In the genomic region with DNA sequence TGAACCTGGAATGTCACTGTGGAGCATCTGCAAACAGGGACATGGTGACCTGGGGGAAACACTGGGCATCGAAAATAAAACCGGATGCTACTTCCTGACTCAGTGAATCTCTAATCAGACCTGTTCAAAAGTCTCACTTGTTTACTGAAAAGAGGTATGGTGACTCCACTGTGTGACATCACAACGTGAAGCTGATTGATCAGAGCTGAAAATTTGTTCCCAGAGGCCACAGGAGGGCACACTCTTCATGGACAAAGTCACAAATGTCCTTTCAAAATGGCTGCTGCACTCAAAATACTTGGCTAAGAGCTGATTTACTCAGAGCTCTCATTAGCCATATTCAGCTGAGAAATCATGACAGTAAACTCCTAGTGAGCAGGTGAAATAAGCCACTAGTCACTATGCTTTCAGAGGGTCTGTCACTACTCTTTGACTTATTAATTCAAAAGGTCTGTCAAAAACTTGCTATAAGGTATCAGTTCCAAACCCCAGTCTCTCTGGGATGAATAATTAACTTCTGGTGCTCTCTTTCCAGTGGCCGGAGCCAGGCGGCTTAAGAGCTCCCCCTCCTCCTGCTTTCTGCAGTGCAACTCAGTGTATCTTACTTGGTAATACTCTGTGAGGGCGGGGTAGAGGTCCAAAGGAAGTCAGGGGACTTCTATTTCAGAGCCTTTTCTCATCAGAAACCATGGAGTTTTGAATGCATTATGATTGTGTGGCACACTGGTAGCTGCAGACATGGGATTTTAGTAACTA, we compare ENCODE assay signal across 9 mouse cellular contexts. TPM values are rescaled to one million over a fixed set of nuclear protein-coding genes. Genes with fewer than 3 reads are reported as not detected.
DNase-seq lines count a peak whose midpoint lies in the region; ATAC-seq and TF ChIP-seq lines count a peak whose summit lies in the region.
"Had no signal": no experiment of that assay in that cellular context is flagged by ENCODE, and none has a peak within 500 bp of the region (broad histone marks: within the 10 kb centered on the region; RNA-seq: fewer than 3 reads in every experiment).

No protein-coding gene starts in this region.

- no peak overlapping the region for H3K4me2 ChIP-seq in liver, embryonic 15.5 days
- no peak overlapping the region for H3K4me2 ChIP-seq in stomach, embryonic 14.5 days (replicated peaks; ENCODE audit: low read depth, low read length)
- H3K4me2 ChIP-seq: embryonic facial prominence, embryonic 12.5 days had no signal

- 43% methylated on average over 6 of the region's 6 CpGs for WGBS in liver, embryonic 15.5 days (ENCODE audit: insufficient replicate concordance)
- WGBS in stomach, embryonic 14.5 days, result 46% methylated on average over 6 of the region's 6 CpGs

- intact Hi-C loops in left cerebral cortex, postnatal 4 days (cut with DNase I), result no loop called here
- intact Hi-C loops in heart, postnatal 14 days (cut with DNase I), result loop anchor here (2.0 kb wide), 1 partner anchor 299 kb away; no protein-coding TSS in a partner anchor

- no peak overlapping the region for H3K4me3 ChIP-seq in liver, embryonic 15.5 days (replicated peaks)
- no peak overlapping the region for H3K4me3 ChIP-seq in stomach, embryonic 14.5 days (ENCODE audit: low read depth, low read length)
- H3K4me3 ChIP-seq: embryonic facial prominence, embryonic 12.5 days had no signal

- H3K9me3 ChIP-seq in liver, embryonic 15.5 days (replicated peaks), result no peaks in the 10 kb centered on the region
- H3K9me3 ChIP-seq in stomach, embryonic 14.5 days (ENCODE audit: control insufficient read depth, low read depth, low read length), result no peaks in the 10 kb centered on the region
- H3K9me3 ChIP-seq: embryonic facial prominence, embryonic 12.5 days had no signal

- peak; percentile 62; the same call in 1 of the 2 replicates for ATAC-seq in liver, embryonic 15.5 days (ENCODE audit: insufficient read depth)
- ATAC-seq in stomach, embryonic 14.5 days (ENCODE audit: insufficient number of reproducible peaks, insufficient read depth, low FRiP score, low read depth), result peak; percentile 82; the same call in 1 of the 2 replicates

- 0 out of 2 replicates have a peak, but pooled peaks cover 4% of the 10 kb centered on the region for H3K4me1 ChIP-seq in liver, embryonic 15.5 days (replicated peaks)
- no peaks in the 10 kb centered on the region; the same call in 1 of the 2 replicates for H3K4me1 ChIP-seq in stomach, embryonic 14.5 days (ENCODE audit: control insufficient read depth, insufficient read depth, low read length)

- no peak; the same call in 1 of the 2 replicates for TF ChIP-seq CTCF in brain, embryonic 14.5 days (IDR thresholded peaks at IDR 0.05; ENCODE audit: borderline replicate concordance, extremely low read depth, insufficient read depth, insufficient read length)

- peak; percentile 29 for DNase-seq in left cerebral cortex, postnatal 4 days
- DNase-seq in left cerebral cortex, adult 11 months (ENCODE audit: low spot score), result no peak
- peak; percentile 48 for DNase-seq in brain, embryonic 14.5 days (ENCODE audit: low read depth)
- peak; percentile 28 to 48 for DNase-seq in heart, postnatal 14 days
- no peak for DNase-seq in frontal cortex, postnatal 25 days (ENCODE audit: low spot score in 2 of 2)
- DNase-seq in layer of hippocampus, postnatal 10 days (ENCODE audit: low spot score in 2 of 2), result no peak

- TF ChIP-seq POLR2A in brain, embryonic 14.5 days (IDR thresholded peaks at IDR 0.05; ENCODE audit: borderline replicate concordance, extremely low read depth, insufficient read depth, insufficient read length, poor library complexity, severe bottlenecking), result no peak

- no peak overlapping the region for H3K9ac ChIP-seq in liver, embryonic 15.5 days
- no peak overlapping the region for H3K9ac ChIP-seq in stomach, embryonic 14.5 days (replicated peaks; ENCODE audit: low read depth, low read length)
- H3K9ac ChIP-seq: embryonic facial prominence, embryonic 12.5 days had no signal

- H3K27ac ChIP-seq in liver, embryonic 15.5 days (replicated peaks), result no peak overlapping the region; the same call in 1 of the 2 replicates
- H3K27ac ChIP-seq in stomach, embryonic 14.5 days (ENCODE audit: low read length), result no peak overlapping the region
- H3K27ac ChIP-seq: embryonic facial prominence, embryonic 12.5 days had no signal

- no peaks in the 10 kb centered on the region for H3K36me3 ChIP-seq in liver, embryonic 15.5 days (replicated peaks)
- peaks cover 9% of the 10 kb centered on the region for H3K36me3 ChIP-seq in stomach, embryonic 14.5 days (ENCODE audit: control insufficient read depth, insufficient read depth, low read length)

- no peaks in the 10 kb centered on the region for H3K27me3 ChIP-seq in liver, embryonic 15.5 days
- no peaks in the 10 kb centered on the region for H3K27me3 ChIP-seq in stomach, embryonic 14.5 days (ENCODE audit: control insufficient read depth, insufficient read depth, low read length)
- H3K27me3 ChIP-seq: embryonic facial prominence, embryonic 12.5 days had no signal

RNA-seq across cellular contexts. Expression of gene Map4k3, which starts 44.3 kb away (rescaled TPM):
- total RNA-seq in left cerebral cortex, postnatal 4 days (2021), result 10 to 100 TPM; 67.7 to 72.9 TPM
- 49.8 and 55.3 TPM in 2 replicates for polyA plus RNA-seq in brain, embryonic 14.5 days (2012; rRNA removed)
- 10 to 100 TPM; 30.0 to 34.6 TPM for total RNA-seq in heart, postnatal 14 days (2021)
- 4.1 TPM in 2 replicates for polyA plus RNA-seq in liver, embryonic 15.5 days (2015; fragmentation: Nextera tagmentation; extraction: Ambion mirVana)
- polyA plus RNA-seq in stomach, embryonic 14.5 days (2014; fragmentation: Nextera tagmentation; extraction: Ambion mirVana), result 39.5 and 42.5 TPM in 2 replicates
- 10 to 100 TPM; 72.8 to 78.3 TPM for total RNA-seq in layer of hippocampus, postnatal 10 days (2021)

Comparison
In these comparisons a context has a peak if more than half of its experiments do, and no peak if none do; other contexts are left out.
1. DNase-seq: peak in left cerebral cortex, postnatal 4 days (single experiment), brain, embryonic 14.5 days (single experiment) and heart, postnatal 14 days (2 of 2); none in left cerebral cortex, adult 11 months (single experiment), frontal cortex, postnatal 25 days (0 of 2) and layer of hippocampus, postnatal 10 days (0 of 2).